Mouse (Mus musculus) testis, adult 2 months (tissue): ENCODE data around the gene Csmd2. TPM values are rescaled to one million over a fixed set of nuclear protein-coding genes. Genes with fewer than 3 reads are reported as not detected.

Source experiments
- H3K27ac ChIP-seq: fragments of 200-500 bp; 2 replicates; pipeline ENCODE4 v1.5.1; 2012; ENCODE audit warnings: low read depth, low read length; ENCODE audit not compliant: control insufficient read depth, insufficient read depth
- H3K27me3 ChIP-seq: fragments of 200-500 bp; 2 replicates; pipeline ENCODE4 v1.6.1; 2012; ENCODE audit warnings: mild to moderate bottlenecking, low read length, moderate library complexity; ENCODE audit not compliant: control insufficient read depth, insufficient read depth
- H3K36me3 ChIP-seq: fragments of 200-500 bp; 2 replicates; pipeline ENCODE4 v1.6.1; 2012; ENCODE audit warnings: mild to moderate bottlenecking, low read length; ENCODE audit not compliant: control insufficient read depth, insufficient read depth
- H3K4me1 ChIP-seq: fragments of 200-500 bp; 2 replicates; pipeline ENCODE4 v1.6.1; 2012; ENCODE audit warnings: low read length; ENCODE audit not compliant: control insufficient read depth, insufficient read depth
- H3K4me3 ChIP-seq: fragments of 200-500 bp; 2 replicates; pipeline ENCODE4 v1.5.1; 2012; ENCODE audit warnings: low read depth, mild to moderate bottlenecking, low read length, moderate library complexity, mixed read lengths; ENCODE audit not compliant: control insufficient read depth
- CTCF ChIP-seq: fragments of 200-500 bp; IDR thresholded peaks from 2 replicates; pipeline ENCODE4 v1.5.1; 2012; ENCODE audit warnings: low read depth, mild to moderate bottlenecking, inconsistent platforms, low read length, moderate library complexity; ENCODE audit not compliant: control insufficient read depth, insufficient read depth, insufficient replicate concordance
- POLR2A ChIP-seq: fragments of 200-500 bp; IDR thresholded peaks from 2 replicates; pipeline ENCODE4 v1.6.1; 2012; ENCODE audit warnings: low read depth, mild to moderate bottlenecking, inconsistent platforms, low read length, moderate library complexity; ENCODE audit not compliant: control insufficient read depth
- polyA plus RNA-seq: library from polyadenylated mRNA; depleted of rRNA; stranded (reverse); fragments of >200 nt; gene quantifications from 2 replicates; pipeline ENCODE4 v1.2.3, GENCODE M21; 2012

Gene Csmd2
- polyA plus RNA-seq, 1 experiment, result 2.6 TPM

DNA sequence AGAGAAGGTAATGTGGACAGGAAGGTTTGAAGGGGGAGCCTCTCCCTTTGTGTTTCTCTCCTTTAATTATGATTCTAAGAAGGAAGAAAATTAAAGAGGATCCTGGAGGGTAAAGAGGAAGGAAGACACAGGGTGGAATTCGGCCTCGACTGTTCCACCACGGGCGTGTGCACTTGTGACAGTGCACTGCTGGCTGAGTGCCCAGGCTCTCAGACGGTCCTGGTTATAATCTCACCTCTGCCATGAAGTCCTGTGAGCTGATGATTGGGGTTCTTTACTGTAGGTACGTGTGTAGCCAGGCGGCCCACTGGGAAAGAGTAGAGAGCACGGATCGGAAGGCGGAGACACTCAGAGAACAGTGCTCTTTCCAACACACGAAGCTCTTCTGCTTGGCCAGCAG is 285.5 kb downstream of the Csmd2 start:
- no peaks in the 10 kb centered on the region for H3K27me3 ChIP-seq
- H3K36me3 ChIP-seq, result no peaks in the 10 kb centered on the region
- no peak overlapping the region for H3K4me3 ChIP-seq
- no peaks in the 10 kb centered on the region; the same call in 1 of the 2 replicates for H3K4me1 ChIP-seq
- H3K27ac ChIP-seq, result no peak overlapping the region
- TF ChIP-seq CTCF, result no peak
- TF ChIP-seq POLR2A, result no peak

DNA sequence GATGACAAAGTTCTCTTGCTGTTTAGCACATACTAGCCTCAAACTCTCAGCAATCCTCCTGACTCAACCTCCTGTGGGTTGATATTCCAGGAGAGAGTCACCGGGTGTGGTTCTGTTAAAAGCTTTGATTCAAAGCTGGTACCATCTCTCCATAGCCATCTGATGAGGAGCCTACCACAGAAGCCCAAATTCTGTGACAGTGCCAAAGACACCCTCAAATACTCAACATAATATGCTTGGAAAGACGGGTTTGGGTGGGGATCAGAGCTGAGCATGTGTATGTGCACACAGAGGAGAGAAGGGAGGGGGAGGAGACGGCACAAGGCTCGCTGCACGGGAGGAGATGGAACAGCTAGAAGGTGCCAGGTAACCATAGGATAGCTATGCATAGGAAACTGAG is 287.5 kb downstream of the Csmd2 start:
- Histone ChIP-seq H3K4me3 (no peak overlapping the region), H3K4me1 (no peaks in the 10 kb centered on the region; the same call in 1 of the 2 replicates), H3K27ac (no peak overlapping the region), H3K27me3 (no peaks in the 10 kb centered on the region), H3K36me3 (no peaks in the 10 kb centered on the region)
- TF ChIP-seq POLR2A (no peak), CTCF (no peak)

DNA sequence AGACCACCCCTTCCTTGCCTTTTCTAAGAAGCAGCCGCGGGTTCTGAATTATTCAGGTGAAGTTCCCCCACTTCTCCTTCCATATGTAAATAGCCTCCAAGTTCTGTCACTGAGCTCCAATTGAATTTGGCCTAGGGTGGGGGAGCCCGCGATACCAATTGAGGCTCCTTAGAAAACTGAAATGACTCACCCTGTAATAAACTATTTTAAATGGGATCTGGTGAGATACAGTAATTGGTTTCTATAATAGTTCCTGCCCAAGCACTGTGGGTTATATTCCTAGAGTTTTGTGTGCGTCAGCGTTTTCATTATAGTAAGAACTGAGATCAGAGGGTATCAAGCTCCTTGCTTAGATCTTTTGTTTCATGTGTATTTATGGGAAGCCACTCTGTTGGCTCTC is 287.9 kb downstream of the Csmd2 start:
- Histone ChIP-seq H3K27ac (no peak overlapping the region), H3K4me1 (no peaks in the 10 kb centered on the region; the same call in 1 of the 2 replicates), H3K36me3 (no peaks in the 10 kb centered on the region), H3K27me3 (no peaks in the 10 kb centered on the region), H3K4me3 (no peak overlapping the region)
- no peak for TF ChIP-seq POLR2A
- TF ChIP-seq CTCF, result no peak

DNA sequence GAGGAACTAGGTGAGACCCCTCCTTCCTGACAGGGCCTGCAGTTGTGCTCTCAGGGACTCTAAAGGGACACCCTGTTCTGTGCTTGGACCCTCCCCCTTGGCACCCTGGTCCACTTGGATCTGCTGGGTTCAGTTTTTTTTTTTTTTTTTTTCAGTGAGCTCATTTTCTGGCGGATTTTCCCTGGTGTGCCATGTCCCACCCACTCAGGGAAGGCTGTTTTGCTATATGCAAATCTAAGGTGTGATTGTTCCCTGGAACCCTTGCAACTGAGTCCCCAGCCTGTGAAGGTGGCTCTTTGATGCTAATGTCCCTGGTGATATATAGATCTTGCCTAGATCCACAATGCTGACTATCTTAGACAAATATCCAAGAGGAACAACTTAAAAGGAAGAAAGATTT is 297.4 kb downstream of the Csmd2 start:
- TF ChIP-seq POLR2A (no peak), CTCF (no peak)
- Histone ChIP-seq H3K27me3 (no peaks in the 10 kb centered on the region), H3K4me3 (no peak overlapping the region), H3K36me3 (no peaks in the 10 kb centered on the region), H3K4me1 (no peaks in the 10 kb centered on the region), H3K27ac (no peak overlapping the region)

DNA sequence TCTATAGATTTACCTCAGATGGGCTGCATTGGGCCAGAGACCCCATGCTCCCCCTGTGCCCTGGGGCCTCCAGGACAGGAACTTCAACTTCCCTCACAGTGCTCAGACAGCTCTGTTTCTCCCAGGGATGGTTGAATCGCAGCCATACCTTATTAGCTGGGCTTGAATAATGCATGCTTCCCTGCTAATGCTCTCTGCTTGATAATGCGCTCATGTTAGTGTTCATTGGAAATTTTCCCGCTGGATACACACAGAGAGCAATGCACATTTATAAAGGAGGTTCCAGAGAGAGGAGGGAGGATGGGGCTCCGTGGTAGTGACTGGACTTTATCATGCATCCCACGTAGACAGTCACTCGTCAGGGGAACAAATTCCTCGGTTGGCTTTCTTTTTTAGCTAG is 300.4 kb downstream of the Csmd2 start:
- H3K27me3 ChIP-seq, result no peaks in the 10 kb centered on the region
- H3K27ac ChIP-seq, result no peak overlapping the region
- H3K4me1 ChIP-seq, result no peaks in the 10 kb centered on the region
- H3K36me3 ChIP-seq, result no peaks in the 10 kb centered on the region
- no peak overlapping the region for H3K4me3 ChIP-seq
- TF ChIP-seq CTCF, result no peak
- TF ChIP-seq POLR2A, result no peak

DNA sequence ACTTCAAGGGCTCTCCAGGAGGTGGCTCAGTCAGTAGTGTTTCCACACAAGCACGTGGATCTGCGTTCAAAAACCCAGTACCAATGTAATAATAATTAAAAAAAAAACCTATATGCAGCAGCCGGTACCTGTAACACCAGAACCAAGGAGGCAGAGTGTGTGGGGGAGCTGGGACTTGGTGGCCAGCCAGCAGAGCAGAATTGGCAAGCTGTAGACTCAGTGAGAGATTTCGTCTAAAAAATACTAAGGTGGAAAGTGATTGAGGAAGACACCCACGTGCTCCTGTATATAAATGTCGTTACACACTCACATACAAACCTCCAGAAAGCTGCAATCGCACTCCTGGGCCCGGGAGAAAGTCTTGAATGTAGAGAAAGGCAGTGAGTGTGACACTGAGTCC is 316.4 kb downstream of the Csmd2 start:
- Histone ChIP-seq H3K27ac (no peak overlapping the region), H3K27me3 (no peaks in the 10 kb centered on the region), H3K4me3 (no peak overlapping the region), H3K4me1 (no peaks in the 10 kb centered on the region), H3K36me3 (no peaks in the 10 kb centered on the region)
- TF ChIP-seq CTCF (no peak), POLR2A (no peak)

DNA sequence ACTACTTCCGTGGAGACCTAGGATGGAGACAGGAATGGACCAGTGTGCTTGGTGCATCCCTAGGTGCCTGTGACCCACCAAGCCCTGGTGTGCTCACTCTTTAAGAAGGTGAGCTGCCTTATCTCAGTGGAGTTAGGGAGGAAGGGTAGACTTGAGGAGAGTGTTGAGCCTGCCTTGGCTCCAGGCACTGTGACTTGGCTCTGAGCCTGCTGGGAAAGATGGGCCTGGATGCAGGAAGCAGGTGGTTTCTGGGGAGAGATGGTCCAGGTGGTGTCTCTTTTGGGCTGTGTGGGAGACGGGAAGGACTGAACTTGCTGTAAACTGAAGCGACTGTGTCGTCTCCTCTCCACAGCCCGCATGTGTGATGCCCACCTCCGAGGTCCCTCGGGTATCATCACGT is 318.4 kb downstream of the Csmd2 start:
- Histone ChIP-seq H3K4me1 (no peaks in the 10 kb centered on the region), H3K4me3 (no peak overlapping the region), H3K36me3 (no peaks in the 10 kb centered on the region), H3K27ac (no peak overlapping the region), H3K27me3 (no peaks in the 10 kb centered on the region)
- TF ChIP-seq CTCF (no peak), POLR2A (no peak)

DNA sequence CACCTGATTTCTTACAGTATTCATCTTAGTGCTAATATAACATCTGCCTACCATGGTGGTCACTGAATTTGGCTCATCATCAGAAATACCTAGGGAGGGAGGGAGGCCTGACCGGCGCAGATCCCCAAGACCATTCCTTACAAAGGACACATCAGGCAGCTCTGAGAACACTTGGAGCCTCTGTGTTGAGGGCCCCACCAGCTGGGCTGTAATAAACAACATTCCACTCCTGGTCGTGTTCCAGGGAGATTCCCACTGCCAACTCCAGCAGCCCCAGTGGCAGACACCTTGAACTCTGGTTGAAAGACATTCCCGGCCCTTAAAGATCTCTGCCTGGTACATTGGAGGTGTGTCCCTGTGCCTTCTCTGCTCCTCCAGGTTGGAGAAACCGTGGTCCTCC is 327.7 kb downstream of the Csmd2 start:
- H3K36me3 ChIP-seq, result no peaks in the 10 kb centered on the region
- no peak for TF ChIP-seq POLR2A
- no peak for TF ChIP-seq CTCF
- no peak overlapping the region for H3K4me3 ChIP-seq
- no peaks in the 10 kb centered on the region for H3K4me1 ChIP-seq
- H3K27me3 ChIP-seq, result no peaks in the 10 kb centered on the region
- H3K27ac ChIP-seq, result no peak overlapping the region
